Mouse (Mus musculus) cortical plate, adult 2 months (tissue): Measurements from ENCODE around the gene Slc16a7.

Experiments
- CTCF ChIP-seq: fragments of 200-500 bp; IDR thresholded peaks from 2 replicates; pipeline ENCODE4 v1.5.1; 2011; ENCODE audit warnings: mild to moderate bottlenecking, control low read depth, low read length; ENCODE audit not compliant: insufficient read depth; ENCODE audit errors: extremely low read depth
- POLR2A ChIP-seq: fragments of 200-500 bp; IDR thresholded peaks from 2 replicates; pipeline ENCODE4 v1.6.1; 2011; ENCODE audit warnings: mild to moderate bottlenecking, low read length, control low read depth; ENCODE audit not compliant: insufficient read depth; ENCODE audit errors: extremely low read depth

DNA sequence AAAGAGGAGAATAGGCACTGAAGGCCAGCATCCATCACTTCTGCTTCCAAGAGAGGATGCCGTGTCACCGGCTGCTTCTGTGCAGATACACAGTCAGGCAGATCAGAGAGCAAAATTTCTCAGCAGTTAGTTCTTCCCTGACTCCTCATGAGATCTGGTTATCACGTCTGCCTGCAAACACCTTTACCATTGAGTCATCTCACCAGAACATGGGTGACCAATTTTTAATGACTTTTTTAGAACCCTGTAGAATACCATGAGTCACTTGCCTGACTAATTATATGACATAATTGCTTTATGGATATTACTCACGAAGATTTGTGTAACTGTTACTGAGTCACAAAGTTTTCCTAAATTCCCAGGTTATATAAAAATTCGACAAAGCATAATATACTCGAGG is 218.1 kb downstream of the Slc16a7 start:
- TF ChIP-seq CTCF, result no peak
- TF ChIP-seq POLR2A, result no peak
